Mouse (Mus musculus) neural tube, embryonic 14.5 days (tissue): ENCODE data around the gene Il34. TPM values are rescaled to one million over a fixed set of nuclear protein-coding genes. Genes with fewer than 3 reads are reported as not detected.

Experiments
- ATAC-seq: fragments of 200-750 bp; cut with Nextera tagmentation; 2 replicates; pipeline ENCODE4 v1.8.0; 2017; ENCODE audit warnings: low read depth, mild to moderate bottlenecking, moderate TSS enrichment, moderate library complexity
- H3K27ac ChIP-seq: fragments of 300-500 bp; sonication (generic); 2 replicates; pipeline ENCODE4 v1.5.1; 2014; ENCODE audit warnings: low read depth, mild to moderate bottlenecking, control low read depth, low read length, moderate library complexity, mixed read lengths
- H3K27me3 ChIP-seq: fragments of 300-500 bp; sonication (generic); 2 replicates; pipeline ENCODE4 v1.6.1; 2014; ENCODE audit warnings: low read length; ENCODE audit not compliant: control insufficient read depth, insufficient read depth
- H3K36me3 ChIP-seq: fragments of 300-500 bp; sonication (generic); 2 replicates; pipeline ENCODE4 v1.6.1; 2014; ENCODE audit warnings: low read length, mixed read lengths; ENCODE audit not compliant: control insufficient read depth, insufficient read depth
- H3K4me1 ChIP-seq: fragments of 300-500 bp; sonication (generic); 2 replicates; pipeline ENCODE4 v1.6.1; 2014; ENCODE audit warnings: low read length; ENCODE audit not compliant: control insufficient read depth, insufficient read depth
- H3K4me2 ChIP-seq: fragments of 300-500 bp; sonication (generic); 2 replicates; pipeline ENCODE4 v1.6.1; 2014; ENCODE audit warnings: mild to moderate bottlenecking, low read depth, low read length, control low read depth
- H3K4me3 ChIP-seq: fragments of 300-500 bp; sonication (generic); 2 replicates; pipeline ENCODE4 v1.5.1; 2014; ENCODE audit warnings: low read depth, low read length, control low read depth, mixed read lengths
- H3K9ac ChIP-seq: fragments of 300-500 bp; sonication (generic); replicated peaks from 2 replicates; pipeline ENCODE4 v1.6.1; 2014; ENCODE audit warnings: low read depth, mild to moderate bottlenecking, control low read depth, low read length, mixed read lengths
- H3K9me3 ChIP-seq: fragments of 300-500 bp; sonication (generic); 2 replicates; pipeline ENCODE4 v1.6.1; 2016; ENCODE audit warnings: low read length; ENCODE audit not compliant: control insufficient read depth
- WGBS: fragments of 180-500 bp; shearing (Covaris S2); extraction: QIAGEN DNeasy Blood & Tissue Kit; methylation state at CpG from one replicate; pipeline ENCODE4 v1.1.7; 2014; 5-methylcytosine and 5-hydroxymethylcytosine counted together
- polyA plus RNA-seq: library from polyadenylated mRNA; unstranded; fragments of >200 nt; fragmentation: Nextera tagmentation; extraction: Ambion mirVana; gene quantifications from 2 replicates; pipeline ENCODE4 v1.2.1, GENCODE M21; 2014

The Il34 gene
- polyA plus RNA-seq, 1 experiment from 2014 or later, result 1.2 TPM

DNA sequence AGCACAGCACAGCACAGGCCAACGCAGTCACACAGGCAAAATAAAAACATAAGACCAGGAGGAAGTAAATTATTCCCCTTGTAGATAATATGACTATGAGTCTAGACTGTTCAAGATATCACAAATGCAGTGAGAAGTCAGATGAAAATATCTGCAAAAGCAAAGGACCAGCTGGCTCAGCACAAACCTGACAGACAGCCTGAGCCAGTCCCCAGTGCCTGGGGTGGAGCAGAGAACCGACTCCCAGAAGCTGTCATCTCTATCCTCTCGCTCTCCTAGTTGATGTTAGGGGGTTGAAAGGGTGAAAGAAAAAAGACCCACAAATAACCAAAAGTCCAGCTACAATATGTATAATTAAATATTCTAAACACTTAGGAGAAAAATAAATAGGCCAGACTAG is 30.0 kb downstream of the Il34 start:
- WGBS, result 91% methylated on average over 3 of the region's 3 CpGs
- H3K4me3 ChIP-seq, result no peak overlapping the region
- no peaks in the 10 kb centered on the region for H3K36me3 ChIP-seq
- no peak overlapping the region for H3K4me2 ChIP-seq
- no peaks in the 10 kb centered on the region for H3K4me1 ChIP-seq
- no peaks in the 10 kb centered on the region for H3K27me3 ChIP-seq
- no peak overlapping the region for H3K27ac ChIP-seq
- ATAC-seq, result no peak
- H3K9me3 ChIP-seq, result no peaks in the 10 kb centered on the region
- H3K9ac ChIP-seq, result no peak overlapping the region

DNA sequence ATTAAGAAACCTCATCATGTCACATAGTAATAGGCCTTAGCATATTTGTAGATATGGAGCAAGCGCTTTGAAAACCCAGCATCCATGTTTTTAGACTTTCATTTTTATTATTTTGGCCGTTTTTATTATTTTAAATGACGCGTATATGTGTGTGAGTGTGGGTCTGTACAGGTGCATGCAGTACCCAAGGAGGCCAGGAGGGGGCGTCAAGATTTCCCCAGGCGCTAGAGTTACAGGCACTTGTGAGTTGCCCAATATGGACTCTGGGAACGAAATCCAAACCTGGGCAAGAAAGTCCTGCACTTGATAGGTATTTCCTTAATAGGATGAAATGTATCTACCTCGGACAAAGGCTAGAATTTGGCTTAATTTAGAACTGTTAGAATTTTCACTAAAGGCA is 30.4 kb downstream of the Il34 start:
- Histone ChIP-seq H3K27ac (no peak overlapping the region), H3K9me3 (no peaks in the 10 kb centered on the region), H3K9ac (no peak overlapping the region), H3K36me3 (no peaks in the 10 kb centered on the region), H3K27me3 (no peaks in the 10 kb centered on the region), H3K4me1 (no peaks in the 10 kb centered on the region), H3K4me3 (no peak overlapping the region), H3K4me2 (no peak overlapping the region)
- 81% methylated on average over 8 of the region's 8 CpGs for WGBS
- no peak for ATAC-seq

DNA sequence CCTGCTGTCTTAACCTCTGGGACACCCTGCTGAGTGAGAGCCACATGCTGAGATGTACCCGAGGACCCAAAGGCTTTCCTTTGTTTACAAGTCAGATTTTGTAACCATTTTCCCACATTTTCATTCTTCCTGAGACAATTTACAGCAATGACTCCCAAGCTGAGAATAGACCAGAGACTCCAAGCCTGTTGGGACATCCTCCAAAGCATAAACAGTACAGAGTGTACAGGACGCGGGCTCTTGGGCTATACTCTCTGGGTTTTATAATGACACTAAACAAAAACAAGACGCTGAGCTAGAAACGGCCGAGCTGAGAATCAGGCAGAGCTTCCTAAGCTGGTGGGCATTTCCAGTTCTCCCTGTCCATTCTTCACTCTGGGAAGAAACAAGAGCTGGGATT is 31.0 kb downstream of the Il34 start:
- no peak overlapping the region for H3K27ac ChIP-seq
- no peak for ATAC-seq
- H3K9me3 ChIP-seq, result no peaks in the 10 kb centered on the region
- no peak overlapping the region for H3K4me3 ChIP-seq
- H3K9ac ChIP-seq, result no peak overlapping the region
- WGBS, result 87% methylated on average over 6 of the region's 6 CpGs
- no peaks in the 10 kb centered on the region for H3K36me3 ChIP-seq
- no peaks in the 10 kb centered on the region for H3K4me1 ChIP-seq
- no peaks in the 10 kb centered on the region for H3K27me3 ChIP-seq
- H3K4me2 ChIP-seq, result no peak overlapping the region

DNA sequence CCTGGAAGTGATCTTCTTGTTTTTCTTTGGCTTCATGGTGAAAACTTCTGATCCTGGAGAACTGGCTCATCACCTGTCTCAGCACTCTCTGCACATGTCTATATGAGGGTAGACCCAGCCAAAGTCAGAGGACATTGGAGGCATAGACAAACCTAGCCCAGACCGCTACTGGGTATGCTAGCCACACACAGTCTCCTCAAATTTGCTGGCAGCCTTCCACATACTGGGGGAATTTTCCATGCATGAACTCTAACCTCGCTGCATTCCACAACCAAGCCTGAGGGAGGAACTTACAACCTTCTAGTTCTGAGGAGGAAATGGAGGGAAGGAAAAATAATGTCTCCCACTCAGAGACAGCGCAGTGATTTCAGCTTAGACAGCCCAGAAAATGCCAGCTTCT is 31.7 kb downstream of the Il34 start:
- 79% methylated on average over 3 of the region's 3 CpGs for WGBS
- no peak for ATAC-seq
- no peak overlapping the region for H3K4me2 ChIP-seq
- no peaks in the 10 kb centered on the region for H3K4me1 ChIP-seq
- no peaks in the 10 kb centered on the region for H3K9me3 ChIP-seq
- no peak overlapping the region for H3K27ac ChIP-seq
- H3K9ac ChIP-seq, result no peak overlapping the region
- H3K36me3 ChIP-seq, result no peaks in the 10 kb centered on the region
- no peak overlapping the region for H3K4me3 ChIP-seq
- no peaks in the 10 kb centered on the region for H3K27me3 ChIP-seq

DNA sequence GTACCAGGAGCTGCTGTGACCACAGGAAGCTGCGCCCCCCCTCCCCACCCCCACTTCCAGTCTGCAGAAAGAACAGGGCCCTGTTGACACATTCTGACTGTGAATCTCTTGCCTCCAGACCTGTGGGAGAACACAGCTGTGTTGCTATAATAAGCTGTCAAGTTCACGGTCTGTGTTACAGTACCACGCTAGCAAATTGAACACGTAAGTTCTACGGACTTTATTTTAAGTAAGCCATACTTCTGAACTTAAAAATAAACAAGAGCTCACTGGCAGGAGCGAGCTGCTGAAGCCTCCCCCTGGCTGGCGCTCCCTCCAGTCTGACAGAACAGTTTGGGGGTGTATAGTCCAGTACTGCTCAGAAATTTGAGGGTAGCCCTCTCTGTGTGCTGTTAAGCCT is 33.3 kb downstream of the Il34 start:
- no peaks in the 10 kb centered on the region for H3K9me3 ChIP-seq
- H3K4me3 ChIP-seq, result no peak overlapping the region
- 84% methylated on average over 7 of the region's 7 CpGs for WGBS
- ATAC-seq, result no peak
- H3K27ac ChIP-seq, result no peak overlapping the region
- H3K9ac ChIP-seq, result no peak overlapping the region
- H3K36me3 ChIP-seq, result no peaks in the 10 kb centered on the region
- no peaks in the 10 kb centered on the region for H3K4me1 ChIP-seq
- H3K4me2 ChIP-seq, result no peak overlapping the region
- no peaks in the 10 kb centered on the region for H3K27me3 ChIP-seq

DNA sequence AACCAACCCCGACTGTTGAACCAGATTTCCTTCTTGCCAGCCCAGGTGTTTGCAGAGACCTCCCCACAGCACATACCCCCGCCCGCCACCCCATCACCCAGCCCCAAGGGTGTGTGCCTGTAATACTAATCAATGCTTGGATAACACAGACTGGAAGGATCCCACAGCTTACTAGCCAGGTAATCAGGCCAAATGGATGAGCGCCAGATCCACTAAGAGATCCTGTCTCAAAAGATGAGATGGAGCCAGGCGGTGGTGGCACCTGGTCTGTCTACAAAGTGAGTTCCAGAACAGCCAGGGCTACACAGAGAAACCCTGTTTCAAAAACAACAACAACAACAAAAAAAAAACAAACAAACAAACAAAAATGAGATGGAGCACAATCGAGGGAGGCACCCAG is 38.5 kb downstream of the Il34 start:
- H3K27me3 ChIP-seq, result no peaks in the 10 kb centered on the region
- H3K9ac ChIP-seq, result no peak overlapping the region
- ATAC-seq, result no peak
- H3K36me3 ChIP-seq, result no peaks in the 10 kb centered on the region
- 88% methylated on average over 6 of the region's 6 CpGs for WGBS
- no peak overlapping the region for H3K4me3 ChIP-seq
- no peak overlapping the region for H3K27ac ChIP-seq
- H3K4me2 ChIP-seq, result no peak overlapping the region
- no peaks in the 10 kb centered on the region for H3K9me3 ChIP-seq
- H3K4me1 ChIP-seq, result no peaks in the 10 kb centered on the region

DNA sequence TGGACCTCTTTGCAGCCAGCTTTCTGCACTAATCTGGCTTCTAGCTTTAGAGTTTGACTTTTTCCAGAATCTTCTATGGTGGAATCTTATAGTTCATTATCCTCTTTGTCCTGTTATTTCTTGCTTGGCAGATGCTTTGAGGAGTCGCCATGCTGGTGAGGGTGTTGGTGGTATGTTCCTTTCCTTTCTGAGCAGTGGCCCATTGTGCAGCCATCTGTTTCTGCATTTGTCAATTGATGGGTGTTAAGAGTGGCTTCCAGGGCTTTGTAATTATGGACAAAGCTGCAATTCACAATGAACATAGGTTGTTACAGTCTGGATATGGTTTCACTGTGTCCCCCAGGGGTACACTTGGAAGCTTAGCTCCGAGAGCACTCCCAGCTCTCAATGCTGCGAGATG is 41.1 kb downstream of the Il34 start:
- 53% methylated on average over 3 of the region's 3 CpGs for WGBS
- no peaks in the 10 kb centered on the region for H3K4me1 ChIP-seq
- H3K36me3 ChIP-seq, result no peaks in the 10 kb centered on the region
- no peak overlapping the region for H3K27ac ChIP-seq
- H3K9ac ChIP-seq, result no peak overlapping the region
- H3K4me3 ChIP-seq, result no peak overlapping the region
- no peaks in the 10 kb centered on the region for H3K9me3 ChIP-seq
- no peaks in the 10 kb centered on the region for H3K27me3 ChIP-seq
- no peak overlapping the region for H3K4me2 ChIP-seq
- no peak for ATAC-seq

DNA sequence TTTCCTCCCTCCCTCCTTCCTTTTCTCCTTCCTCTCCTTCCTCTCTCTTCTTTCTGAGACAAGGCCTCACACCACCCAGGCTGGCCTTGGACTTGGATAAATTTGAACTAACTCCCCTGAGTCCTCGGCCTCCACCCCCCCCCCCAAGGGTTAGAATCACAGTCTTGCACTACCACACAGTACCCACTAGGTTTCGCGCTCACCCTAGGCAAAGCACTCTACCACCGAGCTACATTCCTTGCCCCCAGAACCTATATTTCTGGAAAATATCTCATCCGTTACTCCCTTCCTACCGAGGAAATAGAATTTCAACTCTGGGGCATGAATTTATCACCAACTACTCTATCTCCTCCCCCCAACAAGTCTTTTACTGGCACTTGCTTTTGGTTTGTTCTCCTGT is 43.7 kb downstream of the Il34 start:
- no peak for ATAC-seq
- WGBS, result 67% methylated on average over 6 of the region's 6 CpGs
- H3K4me2 ChIP-seq, result no peak overlapping the region

DNA sequence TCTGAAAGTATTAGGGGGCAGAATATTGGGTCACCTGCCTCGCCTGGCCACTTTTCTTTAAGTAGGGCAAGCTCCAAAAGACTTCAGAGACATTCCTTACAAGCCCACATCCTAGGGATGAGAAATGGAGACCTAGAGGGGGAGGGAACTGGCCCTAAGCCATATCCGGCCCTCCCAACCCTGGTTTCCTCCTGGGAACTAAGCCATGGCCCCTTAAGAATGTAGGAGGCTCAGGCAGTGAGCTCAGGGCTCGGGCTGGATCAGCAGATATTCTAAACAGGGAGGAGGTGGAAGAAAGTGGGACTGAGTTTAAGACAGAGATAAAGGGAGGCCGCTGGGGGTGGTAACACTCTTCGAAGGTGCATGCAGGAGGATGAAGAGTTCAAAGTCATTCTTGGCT is 44.5 kb downstream of the Il34 start:
- no peaks in the 10 kb centered on the region for H3K27me3 ChIP-seq
- no peak overlapping the region for H3K9ac ChIP-seq
- no peaks in the 10 kb centered on the region for H3K9me3 ChIP-seq
- H3K4me1 ChIP-seq, result no peaks in the 10 kb centered on the region
- H3K4me3 ChIP-seq, result no peak overlapping the region
- no peak overlapping the region for H3K4me2 ChIP-seq
- WGBS, result 51% methylated on average over 5 of the region's 5 CpGs
- H3K27ac ChIP-seq, result no peak overlapping the region
- no peaks in the 10 kb centered on the region for H3K36me3 ChIP-seq
- ATAC-seq, result no peak

More for the DNA sequence above, 43.7 kb downstream of the Il34 start:
- no peaks in the 10 kb centered on the region for H3K4me1 ChIP-seq
- no peak overlapping the region for H3K9ac ChIP-seq
- no peak overlapping the region for H3K27ac ChIP-seq
- no peaks in the 10 kb centered on the region for H3K9me3 ChIP-seq
- no peaks in the 10 kb centered on the region for H3K36me3 ChIP-seq
- no peaks in the 10 kb centered on the region for H3K27me3 ChIP-seq
- H3K4me3 ChIP-seq, result no peak overlapping the region
